Mouse (Mus musculus): ENCODE results near the gene Lgi4.

Gene Lgi4

DNA sequence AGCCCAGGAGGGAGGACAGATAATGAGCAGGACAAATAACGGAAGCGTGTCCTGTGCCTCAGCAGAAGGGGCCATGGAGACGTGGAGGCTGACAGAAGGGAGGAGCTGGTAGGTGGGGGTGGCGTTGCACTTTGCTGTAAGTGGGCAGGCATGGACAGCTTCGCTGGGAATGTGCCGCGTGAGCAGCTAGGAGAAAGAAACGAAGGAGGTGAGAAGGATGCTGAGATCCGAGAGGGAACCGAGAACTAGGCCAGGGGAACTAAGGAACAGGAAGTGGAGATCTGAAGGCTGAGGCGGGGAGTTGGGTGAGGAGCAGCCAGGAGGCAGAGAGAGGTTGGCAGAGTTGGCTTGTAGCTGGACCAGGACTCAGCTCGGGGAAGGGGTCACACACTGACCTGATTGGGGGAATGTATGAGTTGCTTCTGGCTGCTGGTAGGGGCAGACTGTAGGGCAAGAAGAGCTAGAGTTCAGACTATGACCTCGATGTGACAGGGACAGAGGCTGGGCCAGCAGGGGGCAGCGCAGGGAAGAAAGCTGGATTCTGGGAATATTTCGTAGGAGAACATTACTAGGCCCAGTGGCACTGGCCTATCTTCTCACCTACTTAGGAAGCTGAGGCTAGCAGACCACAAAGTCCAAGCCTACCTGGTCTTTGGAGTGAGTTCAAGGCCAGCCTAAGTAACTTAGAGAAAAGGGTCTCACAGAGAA lies 46.1 kb downstream of the Lgi4 start:
- DNase-seq (ENCODE audit: low read depth, low spot score): peak; percentile 68

- no peak for DNase-seq (ENCODE audit: low read depth, low spot score)
Observed at GRCm38 (mm10) chr7:31106166-31106565, 47.0 kb downstream of the Lgi4 start.

- no peak for DNase-seq (ENCODE audit: low read depth, low spot score)
Observed at GRCm38 (mm10) chr7:31107781-31108180, 48.6 kb downstream of the Lgi4 start.

DNA sequence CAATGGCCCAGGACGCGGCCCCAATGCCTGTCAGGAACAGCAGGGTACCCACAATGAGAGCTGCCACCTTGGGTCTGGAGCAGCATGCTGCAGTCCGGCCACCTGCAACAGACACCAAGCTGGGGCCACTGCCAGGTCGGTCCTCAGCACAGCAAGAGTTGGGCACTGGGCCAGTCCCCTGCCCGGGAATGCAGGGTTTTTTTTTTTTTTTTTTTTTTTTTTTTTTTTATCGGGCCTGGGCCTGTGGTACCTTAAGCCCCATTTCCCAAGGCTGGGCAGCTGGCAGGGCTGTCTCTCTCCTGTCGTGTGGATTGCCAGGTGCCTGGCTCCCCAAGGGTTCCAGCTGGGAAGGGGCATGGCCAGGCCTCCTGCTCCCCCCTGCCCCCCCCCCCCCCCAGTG lies 49.9 kb downstream of the Lgi4 start:
- no peak for DNase-seq (ENCODE audit: low read depth, low spot score)

GRCm38 (mm10) chr7:31109796-31110195 lies 50.7 kb downstream of the Lgi4 start:
- DNase-seq (ENCODE audit: low read depth, low spot score): no peak

DNA sequence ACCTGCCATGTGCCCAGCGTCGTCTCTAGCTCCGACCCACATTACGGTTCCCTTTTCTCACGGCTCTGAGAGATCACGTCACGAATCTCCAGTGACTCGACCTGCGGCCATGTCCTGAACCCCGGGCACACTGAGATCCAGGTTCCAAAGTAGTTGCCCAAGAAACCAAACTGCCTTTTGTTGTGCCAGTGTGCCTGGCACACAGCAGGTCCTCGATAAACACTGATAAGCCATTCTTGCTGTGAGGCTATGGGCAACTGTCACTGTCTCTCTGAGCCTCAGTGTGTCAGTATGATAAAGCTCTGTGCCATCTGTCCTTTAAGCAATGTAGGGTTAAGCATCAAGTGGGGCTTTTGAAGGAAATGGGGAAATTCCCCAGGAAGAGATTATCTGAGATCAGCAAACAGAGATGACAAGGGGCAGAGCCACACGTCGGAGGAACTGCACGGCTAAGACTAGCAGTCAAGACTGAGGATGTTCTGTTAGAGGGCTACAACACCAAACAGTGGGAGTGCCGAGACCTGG lies 51.8 kb downstream of the Lgi4 start:
- no peak for DNase-seq (ENCODE audit: low read depth, low spot score)

GRCm38 (mm10) chr7:31112036-31112435 lies 52.9 kb downstream of the Lgi4 start:
- no peak for DNase-seq (ENCODE audit: low read depth, low spot score)

GRCm38 (mm10) chr7:31113800-31114199 lies 54.7 kb downstream of the Lgi4 start:
- DNase-seq (ENCODE audit: low read depth, low spot score): no peak

DNA sequence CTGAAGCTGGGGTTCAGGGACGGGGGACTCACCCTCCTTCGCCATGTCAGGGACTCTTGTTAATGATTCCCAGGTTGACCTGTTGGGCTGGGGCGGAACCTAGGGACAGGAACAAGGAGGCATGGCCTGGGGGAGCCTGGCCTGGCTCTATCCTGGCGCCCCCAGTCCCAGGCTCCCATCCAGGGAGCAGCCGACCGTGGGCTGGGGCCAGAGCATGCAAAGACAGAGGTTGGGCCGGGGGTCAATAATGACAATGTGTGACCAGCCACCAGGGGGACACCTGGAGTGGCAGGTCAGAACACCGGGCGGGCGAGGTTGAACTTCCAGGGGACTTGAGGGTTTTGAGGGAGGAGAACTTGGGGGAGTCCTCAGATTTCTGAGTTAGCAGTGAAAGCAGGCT lies 55.5 kb downstream of the Lgi4 start:
- DNase-seq (ENCODE audit: low read depth, low spot score): no peak

DNA sequence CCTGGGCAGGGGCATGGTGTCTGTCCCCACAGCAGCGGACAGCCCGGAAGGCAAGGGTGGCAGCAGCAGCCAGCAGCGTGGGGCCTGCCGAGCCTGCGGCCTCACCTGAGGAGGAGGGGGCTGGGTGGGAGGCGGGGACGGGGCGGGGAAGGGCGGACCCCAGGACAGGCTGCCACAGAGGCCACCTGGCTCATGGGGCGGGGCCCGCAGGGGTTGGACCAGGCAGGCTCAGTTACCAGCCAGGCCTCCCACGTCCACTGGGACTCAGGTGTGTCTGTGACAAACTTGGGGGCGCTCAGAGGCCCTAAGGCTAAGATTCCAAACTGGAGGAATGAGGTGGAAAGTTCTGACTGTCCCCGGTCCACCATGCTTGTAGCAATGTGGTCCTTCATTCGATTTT lies 56.0 kb downstream of the Lgi4 start, which contains the start of gene Hpn:
Hpn (minus strand) TSS at position 109 of the 400 bp plus-strand sequence.
- no peak for DNase-seq (ENCODE audit: low read depth, low spot score)

DNA sequence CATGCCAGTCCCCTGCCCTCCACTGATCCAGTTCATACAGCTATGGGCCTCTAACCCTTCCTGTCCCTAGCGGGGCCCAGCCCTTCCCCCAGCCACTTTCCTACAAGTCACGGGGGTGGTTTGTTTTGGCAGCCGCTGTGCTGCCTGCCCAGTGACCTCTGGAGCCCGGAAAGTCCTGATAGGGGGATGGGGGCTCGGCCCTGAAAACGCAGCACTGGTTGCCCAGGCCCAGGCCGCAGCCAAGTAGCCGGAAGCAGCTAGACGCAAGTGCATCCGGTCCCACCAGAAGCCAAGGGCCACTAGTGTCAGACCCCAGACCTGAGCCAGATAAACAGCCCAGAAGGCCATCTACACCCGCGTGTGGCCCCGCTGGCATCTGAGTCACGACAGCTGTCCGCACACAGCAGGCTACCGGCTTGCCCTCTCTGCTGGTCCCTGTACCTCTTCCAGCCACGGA lies 56.5 kb downstream of the Lgi4 start:
- no peak for DNase-seq (ENCODE audit: low read depth, low spot score)

- no peak for DNase-seq (ENCODE audit: low read depth, low spot score)
Observed at GRCm38 (mm10) chr7:31116721-31117145, 57.6 kb downstream of the Lgi4 start.

DNA sequence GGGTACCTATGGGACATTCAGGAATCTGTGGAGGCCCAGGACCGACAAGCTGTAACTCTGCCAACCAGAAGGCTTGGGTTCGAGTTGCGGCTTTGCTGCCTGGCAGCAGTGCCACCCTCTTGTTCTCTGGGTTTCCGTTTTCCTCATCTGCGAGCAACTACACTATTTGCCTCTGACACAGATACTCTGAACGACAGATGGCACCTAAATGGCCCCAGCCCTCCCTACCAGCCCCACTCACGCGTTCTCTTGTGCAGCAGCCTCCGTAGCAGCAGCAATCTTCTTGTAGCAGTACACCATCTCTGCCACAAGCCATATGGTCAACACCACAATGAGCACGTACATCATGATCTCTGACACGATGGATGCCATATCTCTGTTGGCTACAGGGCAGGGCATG lies 58.3 kb downstream of the Lgi4 start:
- DNase-seq (ENCODE audit: low read depth, low spot score): no peak

- no peak for DNase-seq (ENCODE audit: low read depth, low spot score)
Observed at GRCm38 (mm10) chr7:31118486-31118885, 59.3 kb downstream of the Lgi4 start.

GRCm38 (mm10) chr7:31119556-31119955 lies 60.4 kb downstream of the Lgi4 start:
- no peak for DNase-seq (ENCODE audit: low read depth, low spot score)

Measured in telencephalon, adult 2 months (tissue).